Mouse (Mus musculus): ENCODE measurements around the gene Pla2g4c. TPM values are rescaled to one million over a fixed set of nuclear protein-coding genes. Genes with fewer than 3 reads are reported as not detected.
"Not testable (repeated sequence)": the region's sequence is repeated elsewhere in the genome, so short reads cannot be mapped to it uniquely, and the experiment has no call there.

Gene Pla2g4c
- polyA plus RNA-seq (2015; fragmentation: Nextera tagmentation; extraction: Ambion mirVana), result 0.55 and 0.60 TPM in 2 replicates

DNA sequence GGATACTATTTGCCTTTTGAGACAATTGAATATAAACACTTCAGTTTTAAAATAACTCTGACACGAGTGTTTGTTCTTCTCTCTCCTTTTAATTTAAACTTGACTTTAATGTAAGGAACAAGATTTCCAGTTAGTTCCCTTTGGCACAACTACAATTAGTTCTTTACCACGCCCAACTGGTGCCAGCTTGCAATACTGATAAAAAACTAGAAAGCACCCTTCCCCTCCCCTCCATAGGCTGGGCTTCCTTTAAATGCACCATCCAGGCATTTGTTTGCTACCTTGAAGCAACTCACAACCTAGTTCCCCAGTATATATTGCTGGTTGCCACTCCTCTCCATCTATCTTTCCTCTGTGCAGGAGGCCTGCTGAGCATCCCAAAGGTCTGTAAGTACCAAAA, at the start of gene Pla2g4c:
Gene Pla2g4c (plus strand): TSS at position 340 of the 400 bp plus-strand sequence.
- no peak for DNase-seq (ENCODE audit: low spot score)

- DNase-seq (ENCODE audit: low spot score), result no peak
Measured at GRCm38 (mm10) chr7:13277081-13277480, 47.4 kb upstream of the Pla2g4c start, which contains the start of gene Lig1. Gene Lig1 (plus strand): TSS chr7:13277283.

DNA sequence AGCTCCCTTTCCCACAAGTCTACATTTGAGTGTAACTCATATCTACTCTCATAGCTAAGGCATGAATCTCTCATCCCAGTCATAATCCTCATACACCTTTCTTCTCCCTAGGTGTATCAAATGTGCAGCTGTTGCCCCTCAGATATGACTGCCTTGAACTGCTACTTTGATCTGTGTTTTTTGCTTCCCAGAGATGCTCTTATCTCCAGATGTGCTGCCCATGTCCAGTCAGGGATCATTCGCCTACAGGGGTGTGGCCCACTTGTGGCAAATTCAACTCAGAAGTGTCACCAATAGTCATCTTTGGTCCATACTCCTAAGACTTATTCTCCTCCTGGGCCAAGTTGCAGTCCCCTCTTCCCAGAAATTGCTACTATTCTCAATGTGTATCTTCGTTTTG, 46.6 kb upstream of the Pla2g4c start:
- DNase-seq (ENCODE audit: low spot score), result no peak

DNA sequence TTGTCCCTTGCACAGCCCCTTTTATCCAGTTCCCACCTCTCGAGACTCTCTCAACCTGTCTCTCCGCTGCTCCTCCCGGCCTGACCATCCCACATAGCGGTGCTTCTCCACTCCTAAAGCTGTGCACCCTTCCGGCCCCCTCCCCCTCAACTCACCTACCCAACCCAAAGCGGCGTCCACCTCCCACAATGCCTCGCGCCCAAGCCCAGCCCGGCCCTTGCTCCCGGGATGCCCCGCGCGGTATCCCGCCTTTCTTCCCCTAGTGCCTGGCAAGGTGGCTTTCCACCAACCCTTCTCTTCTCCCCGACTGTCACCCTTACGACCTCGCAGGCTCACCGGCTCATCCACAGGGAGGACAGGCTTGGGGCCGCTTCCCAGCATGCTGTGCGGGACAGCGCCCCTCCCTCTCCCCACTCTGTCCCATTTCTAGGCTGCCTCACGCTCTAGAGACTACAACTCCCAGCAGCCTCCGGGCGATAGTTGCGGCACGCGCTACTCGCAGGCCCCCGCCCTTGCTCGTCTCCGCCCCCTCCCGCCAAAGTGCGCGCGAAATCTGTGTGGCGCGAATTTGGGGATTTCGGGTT, 46.1 kb upstream of the Pla2g4c start, which contains the start of gene Zswim9:
Gene Zswim9 (minus strand): TSS at position 414 of the 584 bp plus-strand sequence.
- DNase-seq (ENCODE audit: low spot score), result peak; percentile 94

- DNase-seq (ENCODE audit: low spot score), result not testable (repeated sequence)
Measured at GRCm38 (mm10) chr7:13278957-13279356, 45.5 kb upstream of the Pla2g4c start.

GRCm38 (mm10) chr7:13288621-13289020, 35.8 kb upstream of the Pla2g4c start:
- peak; percentile 48 for DNase-seq (ENCODE audit: low spot score)

- DNase-seq (ENCODE audit: low spot score), result no peak
Measured at GRCm38 (mm10) chr7:13290041-13290675, 34.3 kb upstream of the Pla2g4c start.

DNA sequence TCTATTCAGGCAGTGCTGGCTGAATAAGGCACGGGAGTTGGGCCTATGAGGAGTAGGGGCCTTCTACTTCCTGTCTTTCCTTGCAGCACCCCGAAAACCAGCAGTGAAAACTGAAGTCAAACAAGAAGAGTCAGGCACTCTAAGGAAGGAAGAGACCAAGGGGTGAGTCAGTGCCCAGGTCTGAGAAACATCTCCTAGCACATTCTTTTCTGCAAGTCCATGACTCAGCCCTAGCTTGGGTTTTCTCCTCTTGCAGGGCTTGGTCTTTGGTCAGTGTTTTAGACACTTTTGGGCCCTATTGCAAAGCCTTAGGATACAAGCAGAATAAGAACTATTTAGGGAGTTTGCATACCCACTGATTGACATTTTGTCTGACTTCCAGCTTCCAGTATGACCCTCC, 33.1 kb upstream of the Pla2g4c start:
- no peak for DNase-seq (ENCODE audit: low spot score)

- DNase-seq (ENCODE audit: low spot score), result no peak
Measured at GRCm38 (mm10) chr7:13293878-13294855, 30.3 kb upstream of the Pla2g4c start.

GRCm38 (mm10) chr7:13295256-13295655, 29.2 kb upstream of the Pla2g4c start:
- DNase-seq (ENCODE audit: low spot score), result no peak

DNA sequence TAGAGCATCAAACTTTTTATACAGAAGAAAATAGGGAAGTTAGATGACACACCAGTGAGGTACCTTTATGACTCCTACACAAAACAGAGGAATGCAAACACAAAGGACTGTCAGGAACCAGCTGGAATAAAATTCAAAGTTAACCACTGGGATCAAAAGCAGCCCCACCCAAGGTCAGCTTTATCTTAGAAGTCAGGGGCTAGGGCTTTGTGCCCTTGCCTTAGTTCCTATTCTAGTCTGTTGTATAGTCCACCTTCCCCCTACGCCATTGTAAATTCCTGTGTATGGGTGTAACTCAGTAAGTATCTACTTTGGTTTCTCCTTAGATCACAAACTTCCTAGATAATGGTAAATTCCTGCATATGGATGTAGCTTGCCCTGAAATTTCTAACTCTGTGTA, 26.8 kb upstream of the Pla2g4c start:
- no peak for DNase-seq (ENCODE audit: low spot score)

DNA sequence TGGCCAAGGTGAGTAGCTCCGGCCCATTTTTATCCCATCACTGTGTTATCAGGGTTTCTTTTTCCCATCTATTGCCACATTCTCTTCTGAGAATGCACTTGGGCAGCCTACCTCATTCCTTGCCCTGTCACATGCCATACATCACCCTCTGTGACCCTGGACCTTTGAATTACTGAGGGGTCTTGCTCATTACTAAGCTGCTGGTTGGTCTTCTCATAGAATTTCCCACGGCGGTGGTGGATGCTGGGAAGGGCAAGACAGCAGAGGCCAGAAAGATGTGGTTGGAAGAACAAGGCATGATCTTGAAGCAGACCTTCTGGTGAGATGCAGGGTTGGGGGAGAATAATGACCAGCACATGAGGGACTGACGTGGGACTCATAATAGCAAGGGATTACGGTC, 25.6 kb upstream of the Pla2g4c start:
- DNase-seq (ENCODE audit: low spot score), result no peak

GRCm38 (mm10) chr7:13301643-13302042, 22.8 kb upstream of the Pla2g4c start:
- no peak for DNase-seq (ENCODE audit: low spot score)

GRCm38 (mm10) chr7:13302780-13303179, 21.7 kb upstream of the Pla2g4c start:
- DNase-seq (ENCODE audit: low spot score), result peak; percentile 84

DNA sequence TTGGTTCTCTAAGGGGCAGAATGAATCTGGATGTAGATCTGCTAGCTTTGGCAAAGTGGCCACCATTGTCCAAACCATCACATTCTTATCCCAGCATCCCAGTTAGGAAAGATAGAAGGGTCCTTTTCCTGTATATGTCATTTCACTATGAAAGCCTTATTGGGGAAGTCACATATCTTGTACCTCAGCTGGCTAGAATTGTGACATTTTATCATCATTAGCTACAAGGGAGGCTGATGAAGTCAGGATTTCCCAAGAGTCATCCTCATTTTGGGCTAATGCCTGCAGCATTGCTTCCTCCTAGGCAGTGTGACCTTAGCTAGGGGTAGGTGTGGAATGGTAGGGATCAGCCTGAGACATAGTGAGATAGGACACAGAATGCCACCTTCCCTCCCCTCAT, 21.1 kb upstream of the Pla2g4c start:
- DNase-seq (ENCODE audit: low spot score), result no peak

- DNase-seq (ENCODE audit: low spot score), result no peak
Measured at GRCm38 (mm10) chr7:13309407-13309806, 15.0 kb upstream of the Pla2g4c start.

- DNase-seq (ENCODE audit: low spot score), result no peak
Measured at GRCm38 (mm10) chr7:13310493-13311199, 13.8 kb upstream of the Pla2g4c start.

DNA sequence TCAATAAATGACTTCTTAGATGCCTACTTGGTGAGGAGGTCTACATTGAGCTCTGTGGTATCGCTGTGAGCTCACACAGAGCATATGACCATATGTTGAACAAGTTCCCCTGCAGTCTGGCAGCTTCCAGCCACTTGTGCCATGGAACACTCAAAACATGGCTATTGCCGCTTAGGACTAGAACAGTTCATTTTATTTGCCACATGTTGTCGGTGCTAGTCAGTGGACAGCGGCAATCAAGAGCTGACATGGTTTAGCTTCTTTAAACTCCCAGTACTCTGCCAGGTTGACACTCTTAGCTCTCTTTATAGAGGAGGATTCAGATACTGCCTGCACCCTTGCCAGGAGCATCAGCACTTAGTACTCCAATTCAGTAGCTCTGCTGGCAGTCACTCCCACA, 13.1 kb upstream of the Pla2g4c start:
- DNase-seq (ENCODE audit: low spot score), result no peak

DNA sequence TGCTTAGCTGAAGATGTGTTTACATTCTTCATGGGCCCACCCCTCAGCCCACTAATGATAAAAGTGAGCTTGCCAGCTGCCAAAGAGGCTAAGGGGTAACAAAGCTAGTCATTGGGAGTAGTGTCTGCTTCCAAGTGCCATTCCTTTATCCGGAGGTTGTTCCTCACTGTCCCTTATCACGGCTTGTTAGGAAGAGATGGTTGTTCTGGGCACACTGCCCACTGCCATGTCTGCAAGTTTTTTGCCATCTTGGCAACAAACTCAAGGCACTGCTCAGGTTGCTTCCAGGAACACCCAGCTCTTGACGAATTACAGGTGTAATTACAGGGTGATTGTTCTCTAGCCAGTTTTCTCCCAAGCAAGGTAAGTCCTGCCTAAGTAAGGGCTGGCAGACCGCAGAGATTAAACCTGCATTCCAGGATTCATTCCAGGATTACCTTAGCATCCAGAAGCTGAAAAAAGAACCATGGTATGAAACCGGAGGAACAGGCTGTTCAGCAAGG, 10.3 kb upstream of the Pla2g4c start:
- DNase-seq (ENCODE audit: low spot score), result no peak

- no peak for DNase-seq (ENCODE audit: low spot score)
Measured at GRCm38 (mm10) chr7:13321424-13321823, 3.0 kb upstream of the Pla2g4c start.

DNA sequence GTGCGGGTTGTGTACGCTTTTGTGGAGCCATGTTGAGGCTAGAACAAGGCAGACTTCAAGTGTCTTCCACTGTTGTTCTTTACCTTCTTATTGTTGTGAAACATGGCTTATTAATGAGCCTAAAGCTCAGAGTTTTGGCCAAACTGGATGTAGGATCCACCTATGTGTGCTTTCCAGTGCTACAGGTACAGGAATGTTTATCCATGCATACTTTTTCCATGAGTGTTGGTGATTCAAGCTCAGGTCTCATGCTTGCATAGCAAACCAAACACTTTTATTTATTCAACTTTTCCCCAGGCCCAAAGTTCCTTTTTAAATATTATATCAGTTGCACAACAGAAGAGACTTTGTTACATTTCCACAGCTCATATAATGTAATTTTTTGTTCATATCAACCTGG, 6.1 kb downstream of the Pla2g4c start:
- DNase-seq (ENCODE audit: low spot score), result no peak
